Mouse (Mus musculus) adrenal gland, adult 18-20 months (tissue): ENCODE measurements around the gene Tmem106c. TPM values are rescaled to one million over a fixed set of nuclear protein-coding genes. Genes with fewer than 3 reads are reported as not detected.

Source experiments
- DNase-seq, 2 experiments: peaks; one replicate each; pipeline ENCODE4 v3.0.0; 2021 to 2022; ENCODE audit warnings: low spot score in 2 of 2
- long read RNA-seq, 2 experiments: library from polyadenylated mRNA; stranded (forward); transcript quantifications; one replicate each; pipeline ENCODE4 v2.0.0; 2021
- total RNA-seq, 2 experiments: library from RNA; stranded (reverse); gene quantifications; 1 replicate in 1 of 2; 2 replicates in 1 of 2; pipeline ENCODE4 v1.2.3; 2021

Gene Tmem106c
- 10 to 100 TPM; 58.7 to 65.1 TPM for total RNA-seq
- long read RNA-seq, experiment 1, transcript Tmem106c-202 (8 exons, 1,455 nt), result major isoform, 23 of 43 reads
- long read RNA-seq, experiment 1, transcript Tmem106c-201 (8 exons, 1,623 nt), result minor isoform, 10 of 43 reads
- long read RNA-seq, experiment 1, partial matches to known transcripts, result 2 of 43 reads
- long read RNA-seq, experiment 1, other reads (novel, unspliced or antisense), result 8 of 43 reads
- long read RNA-seq, experiment 2, transcript Tmem106c-202 (8 exons, 1,455 nt), result major isoform, 43 of 90 reads
- long read RNA-seq, experiment 2, transcript Tmem106c-201 (8 exons, 1,623 nt), result minor isoform, 26 of 90 reads
- long read RNA-seq, experiment 2, partial matches to known transcripts, result 8 of 90 reads
- long read RNA-seq, experiment 2, other reads (novel, unspliced or antisense), result 13 of 90 reads

DNA sequence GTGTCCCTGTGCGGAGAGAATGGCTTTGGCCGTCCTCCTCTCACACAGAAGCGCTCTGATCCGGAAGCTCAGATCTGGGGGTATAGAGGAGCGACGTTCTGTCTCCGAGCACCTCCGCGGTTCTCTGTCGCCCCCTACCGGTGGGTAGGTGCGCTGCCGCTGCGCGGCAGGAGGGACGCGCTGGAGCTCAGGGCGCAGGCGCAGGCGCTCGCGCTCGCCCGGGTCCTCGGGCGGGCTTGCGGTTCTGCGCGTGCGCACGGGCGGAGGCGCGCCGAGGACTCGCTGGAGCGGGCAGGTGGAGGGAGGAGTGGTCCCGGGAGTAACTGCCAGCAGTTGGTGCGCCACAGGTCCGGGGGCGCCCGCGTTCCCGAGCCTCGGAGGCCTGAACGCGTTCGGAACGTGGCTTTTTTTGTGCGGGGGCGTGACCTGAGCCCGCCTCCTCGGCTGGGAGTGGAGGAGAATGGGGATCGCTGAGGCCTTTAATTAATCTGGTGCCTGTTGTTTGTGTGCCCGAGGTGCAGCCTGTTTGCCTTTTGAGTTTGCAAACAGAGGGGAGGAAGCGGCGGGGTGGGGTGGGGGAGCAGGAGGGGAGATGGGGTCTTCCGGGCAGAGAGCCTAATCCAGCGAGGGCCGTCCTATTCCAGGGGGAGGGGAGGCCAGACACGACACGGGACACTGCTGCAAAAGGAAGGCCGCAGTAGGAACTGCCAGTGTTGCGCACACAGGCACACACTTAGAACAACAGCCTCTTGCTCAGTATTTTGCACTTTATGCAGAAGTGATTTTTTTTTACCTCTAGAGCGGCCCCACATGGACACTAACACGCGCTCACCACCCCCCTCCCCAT is at the start of gene Tmem106c:
TSS of gene Tmem106c (plus strand) at position 212 of the 847 bp plus-strand sequence.
- peak; percentile 93 to 94 for DNase-seq

- DNase-seq, result no peak
Observed at GRCm38 (mm10) chr15:97914331-97914747, 49.7 kb upstream of the Tmem106c start.

- no peak for DNase-seq
Observed at GRCm38 (mm10) chr15:97917994-97918393, 46.0 kb upstream of the Tmem106c start.

GRCm38 (mm10) chr15:97919217-97919616 is 44.8 kb upstream of the Tmem106c start:
- DNase-seq, result no peak

DNA sequence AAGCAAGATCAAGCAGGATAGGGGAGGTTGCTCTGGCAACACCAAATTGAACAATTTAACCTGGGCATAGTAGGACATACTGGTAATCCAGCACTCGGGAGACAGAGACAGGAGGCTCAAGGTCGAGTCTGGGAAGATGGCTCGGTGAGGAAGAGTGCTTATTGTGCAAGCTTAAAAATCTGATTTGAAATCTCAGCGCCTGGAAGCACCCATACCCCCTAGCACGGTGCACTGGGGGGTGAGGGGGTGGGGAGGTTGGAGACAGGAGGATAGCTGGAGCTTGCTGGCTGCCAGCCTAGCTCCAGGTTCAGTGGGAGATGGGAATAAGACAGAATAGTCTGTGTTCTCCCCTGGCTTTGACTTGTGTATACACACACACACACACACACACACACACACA is 43.7 kb upstream of the Tmem106c start:
- no peak for DNase-seq

DNA sequence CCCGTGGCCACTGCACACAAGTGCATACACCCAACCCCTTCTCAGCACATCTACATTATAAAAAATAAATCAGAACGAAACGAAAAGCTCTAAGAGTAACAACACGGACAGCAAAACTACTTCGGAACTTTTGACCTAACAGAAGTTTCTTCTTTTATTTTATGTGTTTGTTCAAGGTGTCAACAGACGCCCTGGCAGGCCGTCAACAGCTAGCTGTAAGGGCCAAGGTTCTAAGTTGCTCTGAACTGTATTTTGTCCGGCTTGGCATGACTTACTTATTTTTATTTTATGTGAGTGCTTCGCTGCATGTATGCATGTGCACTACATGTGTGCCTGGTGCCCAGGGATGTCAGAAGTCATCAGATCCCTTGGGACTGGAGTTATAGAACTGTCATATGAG is 42.2 kb upstream of the Tmem106c start:
- no peak for DNase-seq

DNA sequence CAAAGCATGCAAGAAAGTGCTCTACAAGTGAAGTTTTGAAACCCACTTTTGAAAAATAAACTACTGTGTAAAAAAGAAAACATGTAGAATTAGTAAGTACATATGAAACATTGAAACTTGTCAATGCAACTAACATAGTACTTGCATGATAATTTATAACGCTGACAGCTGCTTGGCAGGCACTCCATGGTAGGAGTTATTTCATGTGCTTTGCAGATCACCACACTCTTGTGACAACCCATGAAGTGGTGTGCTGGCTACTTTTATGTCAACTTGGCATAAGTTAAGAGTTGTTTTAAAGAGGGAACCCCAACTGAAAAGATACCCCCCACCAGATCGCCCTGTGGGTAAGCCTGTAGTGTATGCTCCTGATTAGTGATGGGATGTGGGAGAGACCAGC is 41.6 kb upstream of the Tmem106c start:
- no peak for DNase-seq

GRCm38 (mm10) chr15:97927018-97927417 is 37.0 kb upstream of the Tmem106c start:
- no peak for DNase-seq

DNA sequence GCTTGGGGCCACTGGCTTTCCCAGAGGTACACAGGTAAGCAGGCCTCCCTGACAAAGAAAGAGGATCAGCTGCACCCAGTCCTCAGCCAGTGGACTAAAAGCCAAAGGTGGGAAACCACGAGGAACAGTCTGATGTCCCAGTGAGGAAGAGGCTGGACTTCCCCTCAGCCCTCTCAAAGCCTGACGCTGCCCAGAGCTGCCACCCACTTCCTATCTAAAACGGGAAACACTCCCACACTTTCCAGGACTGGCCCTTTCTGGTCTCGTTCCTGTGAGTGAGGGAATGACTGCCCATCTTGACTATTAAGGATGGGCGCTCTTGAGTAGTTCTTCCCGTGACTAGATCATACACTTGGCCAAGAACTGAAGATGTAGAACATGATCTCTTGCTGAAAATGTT is 36.2 kb upstream of the Tmem106c start:
- DNase-seq, result no peak

DNA sequence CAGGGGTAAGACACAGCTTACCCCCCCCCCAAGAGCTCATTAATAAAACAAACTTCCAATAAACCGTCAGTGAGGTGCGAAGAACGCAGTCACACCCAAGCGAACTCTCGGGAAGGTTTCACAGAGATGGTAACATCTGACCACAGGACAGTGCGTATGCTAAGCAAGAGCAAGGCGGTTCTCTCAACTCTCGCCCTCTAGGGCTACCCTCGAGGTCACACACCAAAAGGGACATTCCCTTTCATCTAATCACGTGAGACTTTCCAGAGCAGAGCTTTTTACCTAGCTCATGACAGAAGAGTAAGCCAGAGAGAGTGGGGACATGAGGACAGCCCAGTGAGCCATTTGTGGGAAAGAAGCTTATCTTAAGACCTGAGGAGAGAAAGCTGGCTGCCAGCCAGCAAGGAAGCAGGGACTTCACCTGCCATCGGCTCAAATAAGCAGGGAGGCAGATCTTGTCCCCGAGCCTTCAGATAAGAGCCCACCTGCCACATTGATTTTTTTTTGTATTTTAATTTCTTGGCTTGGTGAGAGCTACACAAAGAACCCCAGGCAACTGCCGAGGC is 34.7 kb upstream of the Tmem106c start:
- no peak for DNase-seq

- no peak for DNase-seq
Observed at GRCm38 (mm10) chr15:97932441-97932840, 31.6 kb upstream of the Tmem106c start.

GRCm38 (mm10) chr15:97938580-97938979 is 25.4 kb upstream of the Tmem106c start:
- DNase-seq, result no peak

GRCm38 (mm10) chr15:97940088-97940487 is 23.9 kb upstream of the Tmem106c start:
- no peak for DNase-seq

DNA sequence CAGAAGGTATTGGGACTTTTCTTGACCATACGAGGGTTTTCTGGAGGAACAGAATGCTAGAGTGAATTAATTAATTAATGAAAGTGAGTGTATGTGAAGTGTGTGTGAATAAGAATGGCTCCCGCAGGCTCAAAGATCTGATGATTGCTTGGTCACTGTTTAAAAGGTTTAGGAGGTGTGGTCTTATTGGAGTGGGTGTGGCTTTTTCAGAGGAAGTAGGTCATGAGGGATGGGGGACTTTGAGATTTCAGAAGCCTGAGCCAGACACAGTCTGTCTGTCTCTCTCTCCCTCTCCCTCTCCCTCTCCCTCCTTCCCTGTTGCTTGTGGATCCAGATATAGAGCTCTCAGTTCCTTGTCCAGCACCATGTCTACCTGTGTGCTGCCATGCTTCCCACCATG is 22.7 kb upstream of the Tmem106c start:
- no peak for DNase-seq

- DNase-seq, result no peak
Observed at GRCm38 (mm10) chr15:97942538-97942937, 21.5 kb upstream of the Tmem106c start.

GRCm38 (mm10) chr15:97943356-97943755 is 20.6 kb upstream of the Tmem106c start:
- DNase-seq, result no peak

DNA sequence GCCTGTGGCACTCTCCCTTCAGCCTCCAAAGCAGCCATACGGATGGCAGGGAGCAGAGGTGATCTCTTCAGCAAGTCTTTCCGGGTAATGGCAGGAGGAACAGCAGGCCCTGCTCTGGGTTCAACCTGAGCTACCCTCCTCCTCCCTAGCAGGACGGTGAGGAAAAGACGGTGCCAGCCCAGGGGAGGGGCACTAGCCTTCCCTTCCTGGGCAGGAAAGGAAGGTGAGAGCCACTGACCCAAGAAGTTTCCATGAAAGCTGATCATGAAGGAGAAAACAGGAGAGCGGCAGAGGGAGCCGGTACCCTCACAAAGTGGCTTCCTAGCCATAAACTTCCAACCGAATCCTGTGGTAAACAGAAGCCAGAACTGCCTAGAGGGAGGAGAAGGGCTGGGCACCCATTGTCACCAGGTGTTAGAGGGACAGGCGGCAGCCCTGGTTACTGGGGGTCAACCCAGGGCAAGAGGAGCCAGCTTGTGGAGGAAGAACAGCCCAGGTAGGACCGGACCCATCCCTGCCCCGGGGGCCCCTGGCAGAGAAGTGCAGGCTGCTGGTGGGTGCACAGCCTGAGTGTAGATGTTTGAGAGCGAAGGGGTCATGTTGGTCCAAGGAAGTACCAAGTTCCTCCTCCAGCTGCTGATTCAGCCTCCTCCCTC is 19.0 kb upstream of the Tmem106c start:
- DNase-seq, result no peak

- no peak for DNase-seq
Observed at GRCm38 (mm10) chr15:97945656-97946315, 18.2 kb upstream of the Tmem106c start.

DNA sequence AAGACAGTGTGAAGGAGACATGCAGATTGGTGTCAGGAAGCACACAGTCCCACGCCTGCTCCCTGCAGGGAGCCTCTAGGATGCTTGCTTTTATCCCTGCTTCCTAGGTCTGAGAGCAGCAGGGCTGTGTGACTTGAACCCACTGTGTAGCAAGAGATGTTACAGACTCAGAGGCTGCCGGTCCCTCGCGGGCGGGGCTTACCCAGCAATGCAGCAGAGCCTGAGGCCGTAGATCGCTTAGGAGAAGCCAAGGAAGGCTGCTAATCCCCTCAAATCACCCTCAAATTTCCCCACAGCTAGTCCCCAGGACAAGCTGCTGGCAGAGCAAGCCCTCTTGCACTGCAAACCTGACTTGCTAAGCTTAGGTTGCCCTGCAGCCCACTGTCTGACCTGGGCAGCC is 15.3 kb upstream of the Tmem106c start:
- DNase-seq, result no peak

DNA sequence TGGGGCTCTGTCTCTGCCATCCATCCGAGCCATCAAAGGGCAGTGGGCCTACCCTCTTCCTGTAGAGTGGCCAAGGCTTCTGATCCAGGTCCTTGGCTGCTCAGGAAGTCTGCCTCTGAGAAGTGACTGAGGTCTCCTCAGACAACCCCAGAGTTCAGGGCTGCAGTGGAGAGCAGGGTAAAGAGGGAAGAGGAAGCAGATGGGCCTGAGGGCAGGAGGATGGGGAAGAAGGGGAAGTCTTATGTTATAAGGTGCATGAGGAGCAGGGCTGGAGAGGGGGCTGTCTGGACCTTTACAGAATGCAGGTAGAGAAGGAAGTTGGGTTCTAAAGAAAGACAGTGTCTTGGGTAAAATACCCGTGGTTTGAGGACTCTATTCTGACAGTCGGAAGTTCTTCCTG is 14.3 kb upstream of the Tmem106c start:
- DNase-seq, result no peak

DNA sequence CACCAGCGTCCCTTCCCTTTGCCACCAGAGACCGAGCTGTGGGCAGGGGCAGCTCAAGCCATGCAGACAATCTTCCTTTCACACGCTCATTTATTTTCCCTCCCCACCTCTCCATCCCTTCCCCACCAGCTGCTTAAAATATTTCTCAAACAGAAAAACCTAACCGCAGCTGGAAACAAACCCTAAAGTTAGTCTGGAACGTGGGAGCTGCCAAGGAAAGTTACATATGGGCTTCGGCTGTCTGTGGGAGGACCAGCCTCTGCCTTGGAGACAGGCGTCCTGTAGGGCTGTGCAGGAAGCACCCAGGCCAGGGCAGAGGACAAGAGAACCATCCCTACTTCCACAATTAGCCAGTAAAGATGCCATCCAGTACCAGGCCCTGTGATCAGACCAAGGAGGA is 13.8 kb upstream of the Tmem106c start:
- DNase-seq, result no peak
